Mouse (Mus musculus): ENCODE results near the gene Med22. TPM values are rescaled to one million over a fixed set of nuclear protein-coding genes. Genes with fewer than 3 reads are reported as not detected.

Med22 gene
- 75.8 and 91.1 TPM in 2 replicates for polyA plus RNA-seq (2012)

GRCm38 (mm10) chr2:26910124-26910993 is at the start of gene Med22, which contains the start of gene Rpl7a:
Med22 (minus strand) TSS chr2:26910677.
Rpl7a (plus strand) TSS chr2:26910764.

DNA sequence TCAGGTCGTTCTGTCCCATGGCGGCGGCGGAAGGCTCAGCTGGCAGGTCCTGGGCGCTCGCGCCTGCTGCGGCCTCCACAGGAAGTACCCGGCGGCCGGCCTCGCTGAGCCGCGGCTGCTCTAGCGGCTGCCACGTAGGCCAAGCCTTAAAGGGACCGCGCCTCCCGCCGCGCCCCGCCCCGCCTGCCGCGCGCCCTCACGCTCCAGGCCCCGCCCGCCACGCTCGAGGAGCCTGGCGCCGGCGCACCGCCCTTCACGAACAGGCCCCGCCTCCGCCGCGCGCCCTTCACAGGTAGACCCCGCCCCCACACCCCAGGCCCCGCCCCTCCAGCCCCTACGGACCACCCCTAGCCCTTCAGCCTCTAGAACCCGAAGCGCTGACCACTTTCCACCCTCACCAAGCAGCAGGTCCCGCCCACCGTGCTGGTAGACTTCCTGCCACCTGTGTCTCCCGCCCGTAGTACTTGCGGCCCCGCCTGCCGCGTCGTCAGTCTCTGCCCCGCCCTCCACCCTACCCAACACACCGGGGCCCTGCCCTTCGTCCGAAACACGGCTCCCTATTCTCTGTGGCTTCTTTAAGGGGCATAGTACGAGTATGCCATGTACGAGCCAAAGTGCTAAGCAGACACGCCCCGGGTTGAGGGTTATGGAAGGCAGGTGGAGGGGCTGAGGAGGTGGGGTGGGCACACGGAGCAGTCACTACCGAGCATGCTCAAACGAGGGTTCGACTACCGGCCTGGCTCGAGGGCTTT is 23.0 kb upstream of the Med22 start, which contains the start of the genes Surf4 and Stkld1:
Gene Surf4, minus strand, starts transcription at position 625 of the 752 bp plus-strand sequence.
Gene Stkld1, plus strand, starts transcription at position 744 of the 752 bp plus-strand sequence.

DNA sequence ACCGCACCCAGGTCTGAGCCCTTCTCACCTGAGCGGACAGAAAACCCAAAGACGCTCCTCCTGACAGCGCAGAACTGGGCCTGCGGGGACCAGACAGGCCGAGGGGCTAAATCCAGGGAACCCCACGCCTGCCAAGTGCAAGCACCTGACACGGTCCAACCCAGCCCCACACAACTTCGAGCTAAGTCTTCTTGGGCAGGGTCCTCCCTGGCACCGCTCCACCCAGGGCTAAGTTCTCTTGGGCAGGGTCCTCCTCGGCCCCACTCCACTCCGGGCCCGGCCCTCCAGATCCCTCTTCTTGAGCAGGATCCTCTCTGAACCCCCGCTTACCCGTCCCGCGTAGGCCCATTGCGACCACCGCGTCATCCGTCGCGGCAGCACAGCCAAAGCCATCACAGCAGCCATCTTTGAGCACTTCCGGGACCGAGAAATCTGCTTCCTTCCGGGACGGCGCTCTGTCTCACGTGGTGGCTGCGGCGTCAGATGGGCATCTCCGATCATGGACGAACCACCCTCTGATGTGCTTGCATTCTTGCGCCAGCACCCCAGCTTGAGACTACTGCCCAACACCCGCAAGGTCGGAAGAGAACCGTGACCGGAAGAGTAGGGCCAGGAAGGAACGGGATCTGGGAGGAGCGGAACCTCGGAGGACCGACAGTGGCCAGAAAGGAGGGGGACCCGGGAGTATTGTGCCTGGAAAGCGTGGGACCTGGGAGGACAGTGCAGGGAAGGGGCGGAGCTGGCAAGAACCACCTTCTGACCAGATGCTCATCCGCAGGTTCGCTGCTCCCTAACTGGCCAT is 5.7 kb upstream of the Med22 start, which contains the start of the genes Surf2 and Surf1:
Gene Surf2, plus strand, starts transcription at position 441 of the 802 bp plus-strand sequence.
Gene Surf1, minus strand, starts transcription at position 604 of the 802 bp plus-strand sequence.

DNA sequence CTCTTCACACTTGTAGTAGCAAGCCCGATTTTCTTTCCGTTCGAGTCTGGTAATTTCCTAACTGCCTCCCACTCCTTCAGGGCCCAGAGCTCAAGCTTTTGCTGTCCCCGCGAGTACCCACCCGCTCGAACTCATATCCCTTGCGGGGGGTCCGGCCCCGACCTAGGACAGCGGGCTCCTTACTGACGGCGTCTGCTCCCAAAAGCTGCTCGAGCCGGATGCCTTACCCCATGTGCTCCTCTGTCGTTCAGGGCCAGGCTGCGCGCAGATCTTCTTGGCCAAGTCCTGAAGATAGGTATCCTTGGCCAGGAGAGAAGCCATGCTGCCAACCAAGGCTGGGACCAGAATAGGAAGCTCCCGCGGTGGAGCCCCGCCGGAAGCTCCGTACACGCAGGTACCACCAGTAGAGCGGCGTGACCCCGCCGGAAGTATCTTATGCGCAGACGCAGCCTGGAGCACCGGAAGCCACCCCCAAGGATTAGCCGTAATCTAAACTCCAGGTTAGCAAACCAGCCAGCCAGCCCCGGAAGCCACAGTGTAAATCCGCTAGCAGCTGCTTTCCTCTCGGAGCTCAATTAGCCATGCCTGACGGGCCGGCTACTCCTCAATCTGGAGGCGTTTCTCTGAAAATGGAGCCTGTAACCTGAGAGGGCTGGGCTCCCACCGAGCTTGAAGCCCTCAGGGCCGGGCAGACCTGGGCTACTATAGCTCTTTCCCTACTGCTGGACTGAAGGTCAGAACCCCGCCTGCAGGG is 7.8 kb downstream of the Med22 start, which contains the start of gene Surf6:
Gene Surf6, minus strand, starts transcription at position 413 of the 754 bp plus-strand sequence.

GRCm38 (mm10) chr2:26864879-26865278 is 45.6 kb downstream of the Med22 start, which contains the start of gene Abo:
Abo (minus strand) TSS chr2:26864979.

Other genes starting within 250 kb of the Med22 start
- gene Lcn4, start 239.4 kb downstream of the Med22 start, polyA plus RNA-seq (2012): 0.12 TPM in 1 of 2 replicates, not detected in the other
- gene Abo, start 45.7 kb downstream of the Med22 start, polyA plus RNA-seq (2012): not detected in 2 replicates
- 30.5 and 44.3 TPM in 2 replicates for gene Surf6, start 7.8 kb downstream of the Med22 start, polyA plus RNA-seq (2012)
- gene Rpl7a, start 87 bp upstream of the Med22 start, polyA plus RNA-seq (2012): 5,818 and 6,070 TPM in 2 replicates
- gene Surf2, start 5.7 kb upstream of the Med22 start, polyA plus RNA-seq (2012): 6.4 and 9.5 TPM in 2 replicates
- 26.2 and 27.9 TPM in 2 replicates for gene Surf1, start 5.9 kb upstream of the Med22 start, polyA plus RNA-seq (2012)
- 149 and 184 TPM in 2 replicates for gene Surf4, start 23.3 kb upstream of the Med22 start, polyA plus RNA-seq (2012)
- gene Stkld1, start 23.4 kb upstream of the Med22 start, polyA plus RNA-seq (2012): 0.22 and 0.30 TPM in 2 replicates
- 132 and 133 TPM in 2 replicates for gene Rexo4, start 53.7 kb upstream of the Med22 start, polyA plus RNA-seq (2012)
- gene Adamts13, start 62.7 kb upstream of the Med22 start, polyA plus RNA-seq (2012): 0.12 and 0.45 TPM in 2 replicates
- 11.0 and 11.4 TPM in 2 replicates for gene Cacfd1, start 99.2 kb upstream of the Med22 start, polyA plus RNA-seq (2012)
- gene Slc2a6, start 117.3 kb upstream of the Med22 start, polyA plus RNA-seq (2012): 10.4 and 13.4 TPM in 2 replicates
- gene Mymk, start 161.5 kb upstream of the Med22 start, polyA plus RNA-seq (2012): not detected in 2 replicates
- gene Adamtsl2, start 168.7 kb upstream of the Med22 start, polyA plus RNA-seq (2012): not detected in 2 replicates
- gene Fam163b, start 231.8 kb upstream of the Med22 start, polyA plus RNA-seq (2012): not detected in 2 replicates

All from megakaryocyte-erythroid progenitor cell, adult 5 weeks (primary cell).